Mouse (Mus musculus) hindbrain, embryonic 11.5 days (tissue): ENCODE data around the gene Cgas. TPM values are rescaled to one million over a fixed set of nuclear protein-coding genes. Genes with fewer than 3 reads are reported as not detected.
"Not testable (repeated sequence)": the region's sequence is repeated elsewhere in the genome, so short reads cannot be mapped to it uniquely, and the experiment has no call there.

ENCODE experiments used
- ATAC-seq: fragments of 200-750 bp; cut with Nextera tagmentation; 2 replicates; pipeline ENCODE4 v1.8.0; 2017; ENCODE audit warnings: mild to moderate bottlenecking, moderate TSS enrichment, moderate library complexity; ENCODE audit not compliant: low FRiP score
- DNase-seq: peaks from one replicate; pipeline ENCODE4 v3.0.0-alpha.2; 2015; ENCODE audit warnings: low spot score
- H3K27ac ChIP-seq: fragments of 300-500 bp; sonication (generic); 2 replicates; pipeline ENCODE4 v1.5.1; 2014; ENCODE audit warnings: mild to moderate bottlenecking, low read depth, low read length
- H3K27me3 ChIP-seq: fragments of 300-500 bp; sonication (generic); 2 replicates; pipeline ENCODE4 v1.6.1; 2014; ENCODE audit warnings: mild to moderate bottlenecking, low read length, moderate library complexity, mixed read lengths; ENCODE audit not compliant: control insufficient read depth, insufficient read depth
- H3K36me3 ChIP-seq: fragments of 300-500 bp; sonication (generic); 2 replicates; pipeline ENCODE4 v1.6.1; 2014; ENCODE audit warnings: mild to moderate bottlenecking, low read length, moderate library complexity, mixed read lengths; ENCODE audit not compliant: control insufficient read depth, insufficient read depth
- H3K4me1 ChIP-seq: fragments of 300-500 bp; sonication (generic); replicated peaks from 2 replicates; pipeline ENCODE4 v1.6.1; 2014; ENCODE audit warnings: low read length, mixed read lengths; ENCODE audit not compliant: control insufficient read depth, insufficient read depth
- H3K4me2 ChIP-seq: fragments of 300-500 bp; sonication (generic); replicated peaks from 2 replicates; pipeline ENCODE4 v1.6.1; 2014; ENCODE audit warnings: mild to moderate bottlenecking, low read depth, low read length
- H3K4me3 ChIP-seq: fragments of 300-500 bp; sonication (generic); 2 replicates; pipeline ENCODE4 v1.5.1; 2014; ENCODE audit warnings: low read depth, low read length
- H3K9ac ChIP-seq: fragments of 300-500 bp; sonication (generic); 2 replicates; pipeline ENCODE4 v1.6.1; 2014; ENCODE audit warnings: low read depth, low read length
- H3K9me3 ChIP-seq: fragments of 300-500 bp; sonication (generic); 2 replicates; pipeline ENCODE4 v1.6.1; 2016; ENCODE audit warnings: low read length; ENCODE audit not compliant: control insufficient read depth
- WGBS: fragments of 180-500 bp; shearing (Covaris S2); extraction: QIAGEN DNeasy Blood & Tissue Kit; methylation state at CpG from one replicate; pipeline ENCODE4 v1.1.7; 2014; 5-methylcytosine and 5-hydroxymethylcytosine counted together
- polyA plus RNA-seq: library from polyadenylated mRNA; unstranded; fragments of >200 nt; fragmentation: Nextera tagmentation; extraction: Ambion mirVana; gene quantifications from 2 replicates; pipeline ENCODE4 v1.2.1, GENCODE M21; 2014

Gene Cgas
- 0.35 and 0.79 TPM in 2 replicates for polyA plus RNA-seq

DNA sequence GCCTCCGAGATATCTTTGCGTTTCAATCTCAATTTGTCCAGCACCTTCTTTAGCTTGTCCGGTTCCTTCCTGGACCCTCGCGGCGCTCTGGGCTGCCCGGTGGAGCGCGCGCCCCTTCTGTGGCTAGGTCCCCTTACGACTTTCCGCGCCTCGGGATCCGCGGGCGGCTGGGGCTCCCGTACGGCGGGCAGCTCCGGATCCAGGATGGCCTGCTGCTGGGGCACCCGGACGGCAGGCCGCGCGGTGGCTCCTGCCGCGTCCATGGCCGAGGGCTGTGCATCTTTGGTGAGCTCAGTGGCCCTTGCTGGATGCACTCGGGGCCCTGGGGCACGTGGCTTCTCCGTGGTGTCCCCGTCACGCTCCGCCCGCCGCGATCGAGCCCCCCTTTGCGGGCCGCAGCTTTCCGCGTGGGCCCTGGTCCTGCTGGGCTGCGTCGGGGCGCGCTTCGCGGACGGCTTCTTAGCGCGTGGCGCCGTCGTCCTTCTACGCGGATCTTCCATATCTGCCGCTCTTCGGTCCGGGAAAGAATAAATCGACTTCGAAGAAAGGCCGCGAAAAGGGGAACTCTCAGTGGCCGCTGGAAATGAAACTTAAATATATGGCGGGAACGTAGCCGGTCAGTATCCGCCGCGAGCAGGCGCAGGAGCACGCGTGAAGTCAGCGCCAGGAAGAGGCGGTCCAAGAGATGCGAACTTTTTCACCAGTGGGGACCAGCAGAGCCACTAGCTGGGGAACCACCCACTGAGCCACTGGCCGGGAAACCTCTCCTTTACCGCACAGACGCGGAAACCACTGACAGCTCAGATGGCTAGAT is at the start of gene Cgas:
Gene Cgas (minus strand): TSS at position 659 of the 814 bp plus-strand sequence.
- 0 out of 2 replicates have a peak, but pooled peaks cover 3% of the 10 kb centered on the region for H3K4me1 ChIP-seq
- H3K4me2 ChIP-seq: peak within 1 kb of the TSS; percentile 65
- no peaks in the 10 kb centered on the region for H3K9me3 ChIP-seq
- peak; percentile 64 for DNase-seq
- ATAC-seq: 0 out of 2 replicates have a peak, but pooled peaks have one; percentile 59
- no peak within 1 kb of the TSS for H3K27ac ChIP-seq
- H3K36me3 ChIP-seq: no peaks in the 10 kb centered on the region
- H3K9ac ChIP-seq: peak within 1 kb of the TSS; percentile 23; the same call in 1 of the 2 replicates
- peak within 1 kb of the TSS; percentile 35 for H3K4me3 ChIP-seq
- peaks cover 56% of the 10 kb centered on the region for H3K27me3 ChIP-seq
- WGBS: under 1% methylated on average over 81 of the region's 81 CpGs

DNA sequence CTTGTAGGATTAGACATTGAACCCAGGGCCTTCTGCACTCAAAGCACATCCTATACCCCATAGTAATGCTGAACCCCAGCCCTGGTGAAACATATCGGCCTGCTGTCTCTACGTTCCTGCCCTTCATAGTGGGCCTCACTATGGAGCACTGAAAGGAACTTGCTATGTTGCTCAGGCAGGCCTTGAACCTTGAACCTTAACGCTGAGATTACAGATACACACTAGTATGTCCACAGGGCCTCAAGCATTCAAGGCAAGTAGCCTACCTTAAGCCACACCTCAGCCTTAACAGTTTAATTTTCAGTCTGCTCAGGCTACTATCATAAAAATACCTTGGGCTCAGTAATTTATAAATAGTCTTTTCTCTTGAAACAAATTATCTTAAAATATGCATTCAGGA is 49.2 kb upstream of the Cgas start:
- Histone ChIP-seq H3K9ac (no peak overlapping the region), H3K4me1 (no peaks in the 10 kb centered on the region), H3K36me3 (no peaks in the 10 kb centered on the region), H3K9me3 (no peaks in the 10 kb centered on the region), H3K4me2 (no peak overlapping the region), H3K27ac (no peak overlapping the region), H3K27me3 (no peaks in the 10 kb centered on the region), H3K4me3 (no peak overlapping the region)
- DNase-seq: no peak
- no peak for ATAC-seq
- WGBS: 94% methylated on average over 3 of the region's 3 CpGs

DNA sequence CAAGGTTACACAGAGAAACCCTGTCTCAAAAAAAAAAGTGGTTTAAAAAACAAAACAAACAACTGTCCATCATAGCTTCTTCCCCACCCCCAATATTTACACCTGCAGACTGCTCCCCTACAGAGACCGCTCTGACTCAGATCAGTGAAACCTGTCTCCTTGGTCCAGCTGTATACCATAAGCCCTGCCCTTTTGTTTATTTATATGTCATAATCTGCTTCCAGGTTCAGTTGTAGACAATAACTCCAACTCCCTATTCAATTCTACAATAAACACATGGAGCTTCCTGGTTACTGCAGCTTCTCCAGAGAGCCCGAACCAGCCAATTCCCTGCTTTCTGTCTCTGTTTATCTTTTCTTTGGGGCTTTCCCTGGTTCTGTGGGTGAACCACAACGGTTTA is 48.1 kb upstream of the Cgas start:
- H3K9ac ChIP-seq: no peak overlapping the region
- WGBS: 87% methylated on average over 3 of the region's 3 CpGs
- no peaks in the 10 kb centered on the region for H3K36me3 ChIP-seq
- H3K27ac ChIP-seq: no peak overlapping the region
- no peak for ATAC-seq
- no peaks in the 10 kb centered on the region for H3K4me1 ChIP-seq
- DNase-seq: no peak
- H3K9me3 ChIP-seq: no peaks in the 10 kb centered on the region
- no peak overlapping the region for H3K4me2 ChIP-seq
- H3K4me3 ChIP-seq: no peak overlapping the region
- no peaks in the 10 kb centered on the region for H3K27me3 ChIP-seq

DNA sequence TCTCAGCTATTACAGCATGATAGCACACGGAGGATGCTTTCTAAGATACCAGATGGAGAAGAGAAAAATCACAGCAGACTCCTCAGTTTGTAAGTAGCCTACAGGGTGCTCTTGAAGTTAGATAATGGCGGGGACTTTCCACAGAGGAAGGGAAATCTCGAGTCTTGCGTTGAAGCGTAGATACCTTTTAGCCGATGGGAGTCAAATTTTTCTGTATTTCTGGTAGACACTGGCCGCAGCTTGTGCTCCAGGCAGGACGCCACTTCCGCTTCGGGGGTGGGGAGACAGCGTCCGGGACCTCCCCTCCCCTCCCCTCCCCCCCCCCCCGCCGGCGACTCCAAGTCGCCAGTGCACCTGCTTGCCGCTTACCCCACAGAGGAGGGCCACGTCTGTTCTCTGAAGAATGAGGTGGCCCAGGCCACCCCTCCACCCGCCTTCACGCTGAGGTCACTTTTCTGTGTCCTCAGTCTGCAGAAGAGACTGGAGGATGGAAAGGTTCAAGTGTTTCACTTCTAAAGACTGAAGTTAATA is 45.9 kb upstream of the Cgas start, which contains the start of gene Eef1a1:
Gene Eef1a1 (minus strand): TSS at position 262 of the 531 bp plus-strand sequence.
- ATAC-seq (peak; percentile 73), DNase-seq (peak; percentile 53)
- Histone ChIP-seq H3K27me3 (no peaks in the 10 kb centered on the region), H3K4me2 (peak within 1 kb of the TSS; percentile 53), H3K36me3 (no peaks in the 10 kb centered on the region), H3K9ac (peak within 1 kb of the TSS; percentile 73), H3K4me1 (no peaks in the 10 kb centered on the region), H3K9me3 (no peaks in the 10 kb centered on the region), H3K4me3 (peak within 1 kb of the TSS; percentile 34), H3K27ac (0 out of 2 replicates have a peak within 1 kb of the TSS, but pooled peaks have one; percentile 5)
- WGBS: 3% methylated on average over 19 of the region's 20 CpGs

DNA sequence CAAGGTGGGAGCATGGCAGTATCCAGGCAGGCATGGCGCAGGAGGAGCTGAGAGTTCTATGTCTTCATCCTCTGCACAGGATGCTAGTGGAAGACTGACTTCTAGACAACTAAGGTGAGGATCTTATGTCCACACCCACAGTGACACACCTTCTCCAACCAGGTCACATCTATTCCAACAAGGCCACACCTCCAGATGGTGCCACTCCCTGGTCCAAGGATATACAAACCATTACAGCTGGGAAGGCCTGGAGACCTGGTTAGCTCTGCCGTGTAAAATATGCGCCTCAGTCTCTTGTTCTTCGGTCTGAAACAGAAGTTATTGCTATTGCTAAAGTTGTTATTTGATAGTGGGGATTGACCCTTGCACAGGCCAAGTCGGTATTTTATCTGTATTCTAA is 45.0 kb upstream of the Cgas start:
- not testable (repeated sequence) for H3K27ac ChIP-seq, DNase-seq, H3K9me3 ChIP-seq, H3K4me3 ChIP-seq, ATAC-seq, H3K4me1 ChIP-seq, H3K9ac ChIP-seq, H3K4me2 ChIP-seq, H3K27me3 ChIP-seq, H3K36me3 ChIP-seq
- WGBS: 97% methylated on average over 5 of the region's 5 CpGs

DNA sequence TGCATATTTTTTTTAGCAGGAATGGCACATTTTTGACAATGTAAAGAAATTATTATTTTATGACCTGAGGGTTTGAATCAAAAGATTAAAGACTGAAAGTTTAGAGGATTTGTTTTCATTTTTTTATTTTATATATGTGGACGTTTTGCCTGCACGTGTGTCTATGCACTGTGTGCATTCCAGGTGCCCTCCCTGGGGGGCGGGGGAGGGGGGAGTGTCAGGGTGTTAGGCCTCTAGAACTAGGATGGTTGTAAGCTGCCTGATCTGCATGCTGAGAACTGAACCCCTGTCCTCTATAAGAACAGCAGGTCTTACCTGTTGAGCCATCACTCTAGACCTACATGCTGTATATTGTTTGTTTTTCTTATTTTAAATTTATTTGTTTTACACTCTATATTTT is 41.6 kb upstream of the Cgas start:
- H3K4me1 ChIP-seq: no peaks in the 10 kb centered on the region
- no peaks in the 10 kb centered on the region for H3K36me3 ChIP-seq
- H3K4me3 ChIP-seq: no peak overlapping the region
- no peak overlapping the region for H3K9ac ChIP-seq
- ATAC-seq: no peak
- no peak overlapping the region for H3K4me2 ChIP-seq
- 88% methylated on average over 3 of the region's 3 CpGs for WGBS
- no peaks in the 10 kb centered on the region for H3K9me3 ChIP-seq
- no peak for DNase-seq
- H3K27me3 ChIP-seq: no peaks in the 10 kb centered on the region
- no peak overlapping the region for H3K27ac ChIP-seq

DNA sequence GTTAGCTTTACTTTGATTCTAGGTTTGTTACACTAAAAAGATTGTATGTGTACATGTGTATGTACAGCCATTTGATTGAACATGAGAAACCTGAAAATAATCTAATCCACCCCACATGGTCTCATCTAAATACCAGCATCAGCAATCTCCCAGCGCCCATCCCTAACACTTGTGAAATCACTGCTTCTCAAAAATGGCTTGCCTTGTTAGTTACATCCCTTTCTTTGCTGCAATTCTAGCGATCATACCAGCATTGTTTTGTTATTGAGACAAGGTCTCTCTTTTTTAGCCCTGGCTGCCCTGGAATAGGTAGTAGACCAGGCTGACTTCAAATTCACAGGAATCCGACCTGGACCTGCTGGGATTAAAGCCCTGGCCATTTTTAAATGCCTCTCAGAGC is 39.3 kb upstream of the Cgas start:
- Histone ChIP-seq H3K4me2 (peak overlapping the region; percentile 54), H3K9me3 (no peaks in the 10 kb centered on the region), H3K36me3 (no peaks in the 10 kb centered on the region), H3K27me3 (no peaks in the 10 kb centered on the region), H3K9ac (peak overlapping the region; percentile 94), H3K4me1 (no peaks in the 10 kb centered on the region), H3K27ac (peak overlapping the region; percentile 98), H3K4me3 (peak overlapping the region; percentile 99)
- 12% methylated on average over 3 of the region's 3 CpGs for WGBS
- DNase-seq: no peak
- no peak for ATAC-seq

DNA sequence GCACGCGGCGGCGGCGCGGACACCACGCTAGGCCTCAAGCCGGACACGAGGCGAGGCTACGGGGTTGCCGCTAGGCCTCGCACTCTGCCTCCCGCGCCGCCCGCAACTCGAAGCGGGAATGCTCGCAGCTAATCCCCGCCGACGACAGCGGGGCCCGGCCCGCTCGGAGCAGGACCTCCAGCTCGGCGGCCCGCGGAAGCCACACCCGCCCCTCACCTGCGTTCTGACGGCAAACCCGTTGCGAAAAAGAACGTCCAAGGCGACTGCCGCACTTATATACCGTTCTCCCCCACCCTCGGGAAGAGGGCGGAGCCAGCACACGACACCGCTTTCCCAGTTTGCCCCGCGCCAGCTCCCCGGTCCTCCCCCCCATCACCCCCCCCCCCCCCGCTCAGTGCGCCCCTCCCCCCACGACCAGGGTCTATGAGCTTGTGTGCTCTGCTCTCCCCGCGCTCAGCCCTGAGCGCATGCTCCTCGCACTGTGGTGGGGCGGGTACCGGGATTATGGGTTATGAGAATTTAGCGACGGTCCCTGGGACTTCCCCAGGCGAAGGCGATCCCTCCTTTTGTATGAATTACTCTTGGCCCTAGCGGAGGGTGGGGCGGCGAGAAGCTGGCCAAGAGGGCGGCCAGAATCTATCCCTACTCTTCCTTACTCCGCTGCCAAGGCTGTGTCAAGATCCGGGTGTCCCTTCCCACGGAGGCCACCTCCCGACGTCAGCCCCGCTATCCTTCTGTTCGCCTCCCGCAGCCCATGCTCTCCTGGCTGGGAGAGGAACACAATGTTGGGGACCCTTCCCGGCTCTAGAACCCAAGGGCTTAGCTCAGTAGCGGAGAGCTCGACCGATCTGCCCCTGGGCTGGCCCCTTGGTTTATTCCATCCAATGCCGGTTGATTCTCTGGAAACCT is 38.6 kb upstream of the Cgas start:
- H3K27ac ChIP-seq: peak overlapping the region; percentile 98
- no peaks in the 10 kb centered on the region for H3K27me3 ChIP-seq
- peak overlapping the region; percentile 99 for H3K4me3 ChIP-seq
- H3K9ac ChIP-seq: peak overlapping the region; percentile 99
- H3K4me2 ChIP-seq: peak overlapping the region; percentile 54
- H3K4me1 ChIP-seq: no peaks in the 10 kb centered on the region
- peak; percentile 96 for DNase-seq
- H3K9me3 ChIP-seq: no peaks in the 10 kb centered on the region
- peak; percentile 99 for ATAC-seq
- WGBS: under 1% methylated on average over 70 of the region's 77 CpGs
- H3K36me3 ChIP-seq: no peaks in the 10 kb centered on the region
